Mouse (Mus musculus): ENCODE results near the gene Rnf227. TPM values are rescaled to one million over a fixed set of nuclear protein-coding genes. Genes with fewer than 3 reads are reported as not detected.
A peak's percentile ranks its signal among the peaks of the same experiment; 100 is the strongest.

Rnf227 gene
- total and polyA plus RNA-seq, 2 experiments from 2014 or later = 127 to 241 TPM

- H3K9ac ChIP-seq (replicated peaks; ENCODE audit: low read length) = peak overlapping the region; percentile 99; the same call in 1 of the 2 replicates
- peaks cover 18% of the 10 kb centered on the region for H3K4me1 ChIP-seq (ENCODE audit: insufficient read depth, low read length)
- no peaks in the 10 kb centered on the region for H3K27me3 ChIP-seq (ENCODE audit: insufficient read depth, low read length)
- DNase-seq (ENCODE audit: low spot score) (peak; percentile 27), ATAC-seq (no peak)
- peak overlapping the region; percentile 79 for H3K4me3 ChIP-seq (ENCODE audit: low read length)
- peak overlapping the region; percentile 98 for H3K27ac ChIP-seq
- no peak for TF ChIP-seq CTCF (IDR thresholded peaks at IDR 0.05; ENCODE audit: low read depth)
- H3K36me3 ChIP-seq (ENCODE audit: insufficient read depth, low read length) = no peaks in the 10 kb centered on the region
- H3K9me3 ChIP-seq (ENCODE audit: low read length) = no peaks in the 10 kb centered on the region
- WGBS = 22% methylated on average over 2 of the region's 2 CpGs
- peak overlapping the region; percentile 93 for H3K4me2 ChIP-seq (ENCODE audit: low read depth, low read length)
Measured at GRCm38 (mm10) chr11:69369990-69370816, 29.9 kb downstream of the Rnf227 start.

- no peak for DNase-seq (ENCODE audit: low spot score)
- no peak for TF ChIP-seq CTCF (IDR thresholded peaks at IDR 0.05; ENCODE audit: low read depth)
- Histone ChIP-seq H3K4me3 (ENCODE audit: low read length) (no peak overlapping the region), H3K27me3 (ENCODE audit: insufficient read depth, low read length) (no peaks in the 10 kb centered on the region), H3K4me2 (ENCODE audit: low read depth, low read length) (peak overlapping the region; percentile 36), H3K9ac (replicated peaks; ENCODE audit: low read length) (no peak overlapping the region), H3K27ac (peak overlapping the region; percentile 70; the same call in 1 of the 2 replicates), H3K4me1 (ENCODE audit: insufficient read depth, low read length) (peaks cover 11% of the 10 kb centered on the region), H3K9me3 (ENCODE audit: low read length) (no peaks in the 10 kb centered on the region), H3K36me3 (ENCODE audit: insufficient read depth, low read length) (no peaks in the 10 kb centered on the region; the same call in 1 of the 2 replicates)
- 15% methylated on average over 9 of the region's 9 CpGs for WGBS
- no peak for ATAC-seq
Measured at GRCm38 (mm10) chr11:69370817-69371215, 30.6 kb downstream of the Rnf227 start.

DNA sequence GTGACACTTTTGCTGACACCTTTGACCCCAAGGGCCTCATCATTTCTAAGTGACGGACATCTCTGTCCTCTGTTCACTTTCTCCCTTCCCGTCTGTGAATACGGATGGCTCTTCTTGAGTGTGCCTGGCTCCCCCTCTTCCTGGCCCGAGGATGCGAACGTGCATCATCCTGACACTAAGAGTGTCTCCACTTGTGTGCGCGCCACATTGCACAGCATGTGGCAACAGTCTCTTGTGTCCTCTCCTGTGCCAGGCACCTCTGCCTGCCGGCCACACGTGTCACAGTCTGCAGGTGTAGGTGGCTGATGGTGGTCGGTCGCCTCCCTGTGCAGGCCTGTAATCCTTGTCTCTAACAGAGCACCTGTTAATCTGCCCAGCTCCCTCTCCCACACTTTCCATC is 31.3 kb downstream of the Rnf227 start:
- Histone ChIP-seq H3K4me2 (ENCODE audit: low read depth, low read length) (peak overlapping the region; percentile 36), H3K27me3 (ENCODE audit: insufficient read depth, low read length) (no peaks in the 10 kb centered on the region), H3K9me3 (ENCODE audit: low read length) (no peaks in the 10 kb centered on the region), H3K4me1 (ENCODE audit: insufficient read depth, low read length) (peaks cover 7% of the 10 kb centered on the region; the same call in 1 of the 2 replicates), H3K36me3 (ENCODE audit: insufficient read depth, low read length) (no peaks in the 10 kb centered on the region; the same call in 1 of the 2 replicates), H3K9ac (replicated peaks; ENCODE audit: low read length) (no peak overlapping the region), H3K27ac (peak overlapping the region; percentile 70), H3K4me3 (ENCODE audit: low read length) (no peak overlapping the region)
- DNase-seq (ENCODE audit: low spot score) = no peak
- TF ChIP-seq CTCF (IDR thresholded peaks at IDR 0.05; ENCODE audit: low read depth) = no peak
- WGBS = 24% methylated on average over 12 of the region's 12 CpGs
- ATAC-seq = no peak

DNA sequence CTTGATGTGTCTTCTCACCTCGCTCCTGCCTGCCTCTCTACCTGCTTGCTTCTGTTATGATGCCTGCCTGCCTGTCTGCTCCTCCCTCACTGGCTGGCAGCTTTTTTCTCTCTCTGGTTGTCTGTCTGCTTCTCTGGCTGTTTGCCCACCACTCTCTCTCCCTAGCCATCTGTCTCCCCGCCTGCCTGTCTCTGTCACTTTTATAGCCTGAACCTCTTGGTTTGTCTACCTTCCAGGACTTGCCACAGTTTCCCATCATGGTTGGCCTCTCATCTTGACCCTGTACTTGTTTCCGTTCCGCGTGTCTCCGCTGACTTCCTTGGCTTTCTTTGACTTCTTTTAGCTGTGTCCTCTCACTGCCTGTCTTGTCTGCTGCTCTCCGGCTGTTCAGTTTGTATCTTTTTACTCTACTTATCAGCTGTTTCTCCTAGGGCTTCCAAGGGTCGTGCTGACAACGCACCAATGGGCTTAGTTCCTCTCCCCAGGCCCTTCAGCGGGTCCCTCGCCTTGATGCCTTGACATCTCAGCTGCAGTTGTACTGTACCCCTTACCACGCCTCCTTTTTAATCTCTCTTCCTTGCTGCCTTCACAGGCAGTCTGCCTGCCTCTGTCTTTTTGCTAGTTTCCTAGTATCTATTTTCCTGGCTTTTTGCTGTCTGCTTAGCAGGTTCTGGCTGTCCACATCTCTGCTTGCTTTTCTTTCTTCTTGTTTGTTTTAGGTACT is 32.0 kb downstream of the Rnf227 start:
- Histone ChIP-seq H3K4me3 (ENCODE audit: low read length) (no peak overlapping the region), H3K27ac (peak overlapping the region; percentile 70), H3K9me3 (ENCODE audit: low read length) (no peaks in the 10 kb centered on the region), H3K36me3 (ENCODE audit: insufficient read depth, low read length) (no peaks in the 10 kb centered on the region; the same call in 1 of the 2 replicates), H3K4me2 (ENCODE audit: low read depth, low read length) (peak overlapping the region; percentile 36), H3K27me3 (ENCODE audit: insufficient read depth, low read length) (no peaks in the 10 kb centered on the region), H3K9ac (replicated peaks; ENCODE audit: low read length) (no peak overlapping the region), H3K4me1 (ENCODE audit: insufficient read depth, low read length) (peaks cover 7% of the 10 kb centered on the region; the same call in 1 of the 2 replicates)
- DNase-seq (ENCODE audit: low spot score) = peak; percentile 69
- WGBS = 26% methylated on average over 12 of the region's 12 CpGs
- no peak for TF ChIP-seq CTCF (IDR thresholded peaks at IDR 0.05; ENCODE audit: low read depth)
- ATAC-seq = no peak

DNA sequence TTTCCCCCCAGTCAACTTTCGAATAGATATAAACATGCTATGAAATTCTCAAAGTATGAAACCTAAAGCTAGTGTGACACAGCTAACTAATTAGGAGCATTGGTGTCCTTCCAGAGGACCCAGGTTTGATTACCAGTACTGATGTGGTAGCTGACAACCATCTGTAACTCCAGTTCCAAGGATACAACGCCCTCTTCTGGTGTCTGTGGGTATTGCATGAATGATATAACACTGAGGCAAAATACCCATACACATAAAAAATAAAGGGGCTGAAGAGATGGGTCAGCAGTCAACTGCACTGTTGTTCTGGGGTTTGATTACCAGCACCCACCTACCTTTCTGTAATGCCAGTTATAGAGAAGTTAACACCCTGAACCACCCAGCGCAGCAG is 32.5 kb downstream of the Rnf227 start:
- 65% methylated on average over 3 of the region's 3 CpGs for WGBS
- peaks cover 7% of the 10 kb centered on the region; the same call in 1 of the 2 replicates for H3K4me1 ChIP-seq (ENCODE audit: insufficient read depth, low read length)

GRCm38 (mm10) chr11:69373223-69373965 is 33.1 kb downstream of the Rnf227 start:
- WGBS = 94% methylated on average over 16 of the region's 16 CpGs
- Histone ChIP-seq H3K27ac (no peak overlapping the region), H3K36me3 (ENCODE audit: insufficient read depth, low read length) (no peaks in the 10 kb centered on the region; the same call in 1 of the 2 replicates), H3K9me3 (ENCODE audit: low read length) (no peaks in the 10 kb centered on the region), H3K4me2 (ENCODE audit: low read depth, low read length) (no peak overlapping the region), H3K9ac (replicated peaks; ENCODE audit: low read length) (no peak overlapping the region), H3K4me1 (ENCODE audit: insufficient read depth, low read length) (peaks cover 7% of the 10 kb centered on the region; the same call in 1 of the 2 replicates), H3K4me3 (ENCODE audit: low read length) (no peak overlapping the region), H3K27me3 (ENCODE audit: insufficient read depth, low read length) (no peaks in the 10 kb centered on the region)
- no peak for DNase-seq (ENCODE audit: low spot score)
- no peak for ATAC-seq
- no peak for TF ChIP-seq CTCF (IDR thresholded peaks at IDR 0.05; ENCODE audit: low read depth)

More for the DNA sequence above, 32.5 kb downstream of the Rnf227 start:
- peak; percentile 66 for TF ChIP-seq CTCF (IDR thresholded peaks at IDR 0.05; ENCODE audit: low read depth)
- no peak overlapping the region for H3K9ac ChIP-seq (replicated peaks; ENCODE audit: low read length)
- ATAC-seq (no peak), DNase-seq (ENCODE audit: low spot score) (no peak)
- no peaks in the 10 kb centered on the region; the same call in 1 of the 2 replicates for H3K36me3 ChIP-seq (ENCODE audit: insufficient read depth, low read length)
- no peak overlapping the region for H3K4me3 ChIP-seq (ENCODE audit: low read length)
- H3K4me2 ChIP-seq (ENCODE audit: low read depth, low read length) = no peak overlapping the region
- no peaks in the 10 kb centered on the region for H3K9me3 ChIP-seq (ENCODE audit: low read length)
- H3K27me3 ChIP-seq (ENCODE audit: insufficient read depth, low read length) = no peaks in the 10 kb centered on the region
- peak overlapping the region; percentile 70; the same call in 1 of the 2 replicates for H3K27ac ChIP-seq

All from hindbrain, postnatal 0 days (tissue).